Mouse (Mus musculus): ENCODE measurements at regions not wholly inside any gene's neighbourhood (a gene's known extent, or its start where the extent isn't known, plus 50 kb on each side); places are given as distances from the start of the nearest gene placed in this dataset.

- H3K4me3 ChIP-seq (replicated peaks; ENCODE audit: insufficient read depth, low read depth, low read length) = no peak overlapping the region
- no peaks in the 10 kb centered on the region for H3K27me3 ChIP-seq (ENCODE audit: control insufficient read depth, insufficient read depth, low read length)
- DNase-seq = no peak
- no peak for TF ChIP-seq CTCF (IDR thresholded peaks at IDR 0.05; ENCODE audit: borderline replicate concordance, insufficient read depth, low read depth, low read length)
- no peaks in the 10 kb centered on the region for H3K4me1 ChIP-seq (ENCODE audit: control insufficient read depth, insufficient read depth, low read length)
- WGBS = 93% methylated on average over 7 of the region's 7 CpGs
- no peak overlapping the region for H3K27ac ChIP-seq (ENCODE audit: insufficient read depth, low read length)
Measured at GRCm38 (mm10) chr14:54159816-54160215, 94.1 kb downstream of the Dad1 start.

GRCm38 (mm10) chr14:54158214-54158965 is 95.5 kb downstream of the Dad1 start:
- Histone ChIP-seq H3K4me1 (ENCODE audit: control insufficient read depth, insufficient read depth, low read length) (no peaks in the 10 kb centered on the region), H3K27ac (ENCODE audit: insufficient read depth, low read length) (no peak overlapping the region), H3K27me3 (ENCODE audit: control insufficient read depth, insufficient read depth, low read length) (no peaks in the 10 kb centered on the region), H3K4me3 (replicated peaks; ENCODE audit: insufficient read depth, low read depth, low read length) (no peak overlapping the region)
- 84% methylated on average over 9 of the region's 9 CpGs for WGBS
- DNase-seq = no peak
- TF ChIP-seq POLR2A (IDR thresholded peaks at IDR 0.05; ENCODE audit: borderline replicate concordance, insufficient read depth, low read length) = no peak
- TF ChIP-seq CTCF (IDR thresholded peaks at IDR 0.05; ENCODE audit: borderline replicate concordance, insufficient read depth, low read depth, low read length) = no peak

GRCm38 (mm10) chr14:54156536-54156935 is 97.4 kb downstream of the Dad1 start:
- TF ChIP-seq CTCF (IDR thresholded peaks at IDR 0.05; ENCODE audit: borderline replicate concordance, insufficient read depth, low read depth, low read length) = no peak
- no peak for TF ChIP-seq POLR2A (IDR thresholded peaks at IDR 0.05; ENCODE audit: borderline replicate concordance, insufficient read depth, low read length)
- H3K27me3 ChIP-seq (ENCODE audit: control insufficient read depth, insufficient read depth, low read length) = no peaks in the 10 kb centered on the region

GRCm38 (mm10) chr14:54152485-54153235 is 101.2 kb downstream of the Dad1 start:
- peak; percentile 34 to 43 for DNase-seq
- 44% methylated on average over 6 of the region's 6 CpGs for WGBS
- H3K27me3 ChIP-seq (ENCODE audit: control insufficient read depth, insufficient read depth, low read length) = no peaks in the 10 kb centered on the region
- no peak overlapping the region for H3K27ac ChIP-seq (ENCODE audit: insufficient read depth, low read length)
- TF ChIP-seq CTCF (IDR thresholded peaks at IDR 0.05; ENCODE audit: borderline replicate concordance, insufficient read depth, low read depth, low read length) (peak; percentile 53; the same call in 1 of the 2 replicates), POLR2A (IDR thresholded peaks at IDR 0.05; ENCODE audit: borderline replicate concordance, insufficient read depth, low read length) (no peak)
- no peaks in the 10 kb centered on the region for H3K4me1 ChIP-seq (ENCODE audit: control insufficient read depth, insufficient read depth, low read length)
- no peak overlapping the region for H3K4me3 ChIP-seq (replicated peaks; ENCODE audit: insufficient read depth, low read depth, low read length)

More at GRCm38 (mm10) chr14:54156536-54156935, 97.4 kb downstream of the Dad1 start:
- WGBS = 89% methylated on average over 6 of the region's 6 CpGs
- H3K4me1 ChIP-seq (ENCODE audit: control insufficient read depth, insufficient read depth, low read length) = no peaks in the 10 kb centered on the region
- DNase-seq = no peak
- H3K4me3 ChIP-seq (replicated peaks; ENCODE audit: insufficient read depth, low read depth, low read length) = no peak overlapping the region
- H3K27ac ChIP-seq (ENCODE audit: insufficient read depth, low read length) = no peak overlapping the region

- 94% methylated on average over 2 of the region's 2 CpGs for WGBS
- Histone ChIP-seq H3K4me3 (replicated peaks; ENCODE audit: insufficient read depth, low read depth, low read length) (no peak overlapping the region), H3K27me3 (ENCODE audit: control insufficient read depth, insufficient read depth, low read length) (no peaks in the 10 kb centered on the region), H3K27ac (ENCODE audit: insufficient read depth, low read length) (no peak overlapping the region), H3K4me1 (ENCODE audit: control insufficient read depth, insufficient read depth, low read length) (no peaks in the 10 kb centered on the region)
- no peak for DNase-seq
- no peak for TF ChIP-seq POLR2A (IDR thresholded peaks at IDR 0.05; ENCODE audit: borderline replicate concordance, insufficient read depth, low read length)
- TF ChIP-seq CTCF (IDR thresholded peaks at IDR 0.05; ENCODE audit: borderline replicate concordance, insufficient read depth, low read depth, low read length) = no peak
Measured at GRCm38 (mm10) chr14:54151921-54152320, 102.0 kb downstream of the Dad1 start.

GRCm38 (mm10) chr14:54151272-54151671 is 102.6 kb downstream of the Dad1 start:
- TF ChIP-seq POLR2A (IDR thresholded peaks at IDR 0.05; ENCODE audit: borderline replicate concordance, insufficient read depth, low read length) (no peak), CTCF (IDR thresholded peaks at IDR 0.05; ENCODE audit: borderline replicate concordance, insufficient read depth, low read depth, low read length) (no peak)
- H3K4me1 ChIP-seq (ENCODE audit: control insufficient read depth, insufficient read depth, low read length) = no peaks in the 10 kb centered on the region
- H3K4me3 ChIP-seq (replicated peaks; ENCODE audit: insufficient read depth, low read depth, low read length) = no peak overlapping the region
- no peaks in the 10 kb centered on the region for H3K27me3 ChIP-seq (ENCODE audit: control insufficient read depth, insufficient read depth, low read length)
- WGBS = 91% methylated on average over 3 of the region's 3 CpGs
- no peak overlapping the region for H3K27ac ChIP-seq (ENCODE audit: insufficient read depth, low read length)
- no peak for DNase-seq

- no peaks in the 10 kb centered on the region for H3K27me3 ChIP-seq (ENCODE audit: control insufficient read depth, insufficient read depth, low read length)
- no peaks in the 10 kb centered on the region for H3K4me1 ChIP-seq (ENCODE audit: control insufficient read depth, insufficient read depth, low read length)
- no peak overlapping the region for H3K27ac ChIP-seq (ENCODE audit: insufficient read depth, low read length)
- WGBS = 89% methylated on average over 5 of the region's 5 CpGs
- TF ChIP-seq CTCF (IDR thresholded peaks at IDR 0.05; ENCODE audit: borderline replicate concordance, insufficient read depth, low read depth, low read length) = no peak
- TF ChIP-seq POLR2A (IDR thresholded peaks at IDR 0.05; ENCODE audit: borderline replicate concordance, insufficient read depth, low read length) = no peak
- no peak overlapping the region for H3K4me3 ChIP-seq (replicated peaks; ENCODE audit: insufficient read depth, low read depth, low read length)
- no peak for DNase-seq
Measured at GRCm38 (mm10) chr14:54150221-54150620, 103.7 kb downstream of the Dad1 start.

- H3K27ac ChIP-seq (ENCODE audit: insufficient read depth, low read length) = no peak overlapping the region
- 80% methylated on average over 10 of the region's 10 CpGs for WGBS
- TF ChIP-seq POLR2A (IDR thresholded peaks at IDR 0.05; ENCODE audit: borderline replicate concordance, insufficient read depth, low read length) (no peak), CTCF (IDR thresholded peaks at IDR 0.05; ENCODE audit: borderline replicate concordance, insufficient read depth, low read depth, low read length) (no peak)
- H3K27me3 ChIP-seq (ENCODE audit: control insufficient read depth, insufficient read depth, low read length) = no peaks in the 10 kb centered on the region
- no peak for DNase-seq
- no peaks in the 10 kb centered on the region for H3K4me1 ChIP-seq (ENCODE audit: control insufficient read depth, insufficient read depth, low read length)
- H3K4me3 ChIP-seq (replicated peaks; ENCODE audit: insufficient read depth, low read depth, low read length) = no peak overlapping the region
Measured at GRCm38 (mm10) chr14:54148626-54149025, 105.3 kb downstream of the Dad1 start.

Measured in cerebellum, adult 2 months (tissue).